Mouse (Mus musculus) layer of hippocampus, postnatal 25 days (tissue): ENCODE results near the gene Zscan2. TPM values are rescaled to one million over a fixed set of nuclear protein-coding genes. Genes with fewer than 3 reads are reported as not detected.
"Not testable (repeated sequence)": the region's sequence is repeated elsewhere in the genome, so short reads cannot be mapped to it uniquely, and the experiment has no call there.

Source experiments
- DNase-seq, 2 experiments: peaks; one replicate each; pipeline ENCODE4 v3.0.0; 2022; ENCODE audit warnings: mixed read lengths in 2 of 2, low spot score in 1 of 2; ENCODE audit errors: extremely low spot score in 1 of 2
- total RNA-seq, 2 experiments: library from RNA; stranded (reverse); gene quantifications; 2 replicates each; pipeline ENCODE4 v1.2.3; 2021

The Zscan2 gene
- total RNA-seq = 10 to 100 TPM; 14.1 to 15.1 TPM

DNA sequence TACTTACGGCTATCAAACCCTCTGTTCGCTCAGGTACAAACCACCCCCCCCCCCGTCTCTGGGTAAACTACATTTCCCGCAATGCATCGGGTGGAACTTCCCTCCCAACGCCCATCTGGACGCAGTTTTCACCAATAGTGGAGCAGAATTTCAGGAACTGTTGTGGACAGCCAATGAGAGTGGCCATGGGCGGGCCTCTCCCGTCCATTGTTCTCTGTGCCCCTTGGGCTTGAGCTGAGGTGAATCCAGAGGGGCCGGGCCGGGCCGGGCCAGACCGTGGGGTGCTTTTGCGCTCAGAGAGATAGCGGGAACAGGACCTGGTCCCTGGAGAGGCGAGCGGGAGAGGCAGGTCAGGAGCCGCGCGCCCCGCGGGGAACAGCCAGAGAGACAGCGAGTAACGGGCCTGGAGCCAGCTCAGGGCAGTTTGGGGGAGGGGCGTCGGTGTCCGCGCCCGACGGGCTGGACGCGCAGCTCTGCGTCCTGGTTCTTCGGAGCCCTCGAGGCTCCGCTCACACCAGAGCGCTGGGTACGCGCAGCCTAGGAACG, at the start of gene Zscan2:
Gene Zscan2 (plus strand): TSS at position 192 of the 546 bp plus-strand sequence.
- peak; percentile 67 to 84 for DNase-seq

DNA sequence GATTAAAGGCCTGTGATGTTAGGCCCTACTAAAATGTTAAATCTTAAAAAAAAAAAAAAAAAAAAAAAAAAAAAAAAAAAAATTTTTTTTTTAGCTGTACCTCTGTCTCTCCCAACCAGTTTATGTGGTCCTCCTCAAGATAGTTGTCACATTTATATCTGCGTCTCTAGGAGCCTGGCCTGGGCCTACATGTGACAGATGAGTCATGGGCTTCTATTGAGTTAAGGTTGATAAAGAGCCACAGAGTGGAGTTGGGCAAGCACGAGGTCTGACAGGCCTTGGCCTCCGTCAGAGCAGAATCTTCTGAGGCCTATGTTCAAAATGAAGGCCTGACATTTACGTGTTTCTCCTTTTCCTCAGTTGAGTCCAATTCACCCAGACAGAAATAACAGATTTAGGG, 47.3 kb upstream of the Zscan2 start:
- DNase-seq = no peak

DNA sequence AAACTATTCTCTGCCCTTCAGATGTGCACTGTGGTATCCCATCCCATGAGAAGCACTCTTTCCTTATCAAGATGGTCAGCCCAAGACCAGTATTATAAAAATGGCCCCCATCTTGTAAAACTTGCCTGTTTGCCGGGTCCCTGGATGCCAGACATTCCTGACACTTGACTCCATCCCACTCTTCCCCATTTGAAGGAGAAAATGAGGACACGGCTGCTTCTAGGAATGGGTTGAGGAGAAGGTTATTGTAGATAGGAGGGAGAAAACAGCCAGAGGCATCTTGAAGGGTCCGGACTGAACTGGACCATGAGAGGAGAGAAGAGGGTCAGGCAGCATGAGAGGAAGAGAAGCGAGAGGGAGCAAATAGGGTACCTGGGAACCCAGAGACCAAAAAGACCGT, 44.1 kb upstream of the Zscan2 start:
- no peak for DNase-seq

DNA sequence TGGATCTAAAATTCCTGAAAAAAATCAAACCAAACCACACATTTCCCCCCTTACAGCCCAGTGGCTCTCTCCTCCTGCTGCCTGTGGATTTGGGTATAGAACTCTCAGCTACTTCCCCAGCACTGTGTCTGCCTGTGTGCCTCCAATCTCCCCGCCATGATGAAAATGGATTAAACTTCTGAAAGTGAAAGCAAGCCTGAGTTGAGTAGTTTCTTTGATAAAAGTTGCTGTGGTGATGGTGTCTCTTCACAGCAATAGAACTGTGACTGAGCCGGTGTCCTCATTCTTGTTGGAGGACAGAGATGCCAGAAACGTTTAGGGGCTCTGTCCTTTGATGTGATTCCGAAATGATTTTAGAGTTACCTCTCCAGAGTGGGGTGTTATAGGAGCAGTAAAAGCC, 39.9 kb upstream of the Zscan2 start:
- no peak for DNase-seq

DNA sequence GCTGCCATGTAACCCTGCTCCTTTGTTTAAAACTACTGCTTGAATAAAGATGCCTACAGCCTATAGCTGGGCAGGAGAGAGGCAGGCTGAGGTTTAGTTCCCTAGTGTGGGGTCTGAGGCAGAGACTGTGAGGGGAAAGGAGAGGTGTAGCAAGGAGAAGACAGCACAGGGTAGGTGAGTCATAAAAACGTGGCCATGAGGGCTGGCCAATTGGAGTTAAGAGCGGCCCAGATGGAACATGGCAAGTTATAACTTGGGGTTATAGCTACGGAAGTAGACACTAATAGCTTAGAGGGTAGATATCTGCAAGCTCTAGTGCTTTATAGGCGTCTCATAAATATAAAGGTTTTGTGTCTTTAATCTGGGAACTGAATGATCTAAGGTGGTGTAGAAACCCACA, 37.5 kb upstream of the Zscan2 start:
- DNase-seq = no peak

DNA sequence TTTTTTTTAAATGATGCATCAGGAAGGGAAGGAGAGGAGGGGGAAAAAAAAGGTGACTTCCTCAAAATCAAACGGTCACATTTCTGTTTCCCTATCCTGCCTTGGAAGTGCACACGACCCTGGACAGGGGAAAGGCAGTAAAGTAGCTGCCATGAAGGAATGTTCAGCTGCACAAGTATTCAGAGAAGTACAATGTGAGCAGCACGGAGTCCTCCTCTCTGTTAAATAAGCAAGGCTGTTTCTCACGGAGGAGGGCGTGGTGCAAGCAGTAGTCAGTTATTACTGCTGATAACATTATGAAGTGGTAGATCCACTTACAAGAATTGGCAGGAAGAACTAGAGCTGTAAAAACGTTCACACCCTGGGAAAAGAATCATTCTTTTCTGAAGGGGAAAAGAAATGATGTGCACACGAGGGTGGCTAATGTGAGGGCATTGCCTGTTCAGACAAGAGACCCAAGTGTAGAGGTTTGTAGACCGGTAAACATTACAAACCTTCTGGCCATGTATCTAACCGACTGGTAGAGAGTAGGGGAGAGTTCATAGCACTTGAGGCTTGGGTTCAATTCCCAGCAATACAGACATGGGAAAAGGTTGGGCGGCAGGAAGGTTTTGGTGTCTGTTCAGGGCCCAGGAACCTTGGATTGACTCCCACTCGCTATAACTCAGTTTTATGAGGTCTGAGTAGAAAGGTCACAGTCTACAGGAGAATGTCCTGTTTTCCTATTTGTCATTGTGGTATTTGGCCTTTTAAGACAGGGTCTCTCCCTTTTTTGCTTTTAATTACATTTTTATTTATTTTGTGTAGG, 36.6 kb upstream of the Zscan2 start:
- no peak for DNase-seq

DNA sequence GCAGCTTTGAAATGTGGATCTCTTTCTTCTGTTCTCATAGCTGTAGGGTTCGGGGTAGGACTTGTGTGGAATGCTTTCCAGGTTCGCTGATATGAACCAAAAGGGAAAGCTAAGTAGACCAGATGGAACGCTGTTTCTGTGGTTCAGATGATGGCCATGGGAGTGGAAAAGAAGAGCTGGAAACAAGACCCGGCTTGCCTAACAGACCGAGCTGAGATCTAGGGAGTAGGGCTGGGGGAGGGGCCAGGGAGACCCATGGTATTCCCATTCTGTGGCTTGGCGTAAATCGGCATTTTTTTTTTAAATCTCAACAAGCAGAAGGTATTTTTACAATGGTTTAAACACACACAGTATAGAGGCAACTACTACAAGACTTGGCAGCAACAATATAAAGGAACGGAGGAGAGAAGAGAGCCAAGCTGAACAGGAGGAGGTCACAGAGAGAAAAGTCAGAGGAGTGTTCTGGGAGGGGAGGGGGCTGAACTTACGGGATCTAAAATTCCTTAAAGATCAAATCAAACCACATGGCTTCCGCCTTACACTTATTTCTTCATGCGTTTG, 34.8 kb upstream of the Zscan2 start, which contains the start of gene Iqgap1:
Gene Iqgap1 (minus strand): TSS at position 132 of the 561 bp plus-strand sequence.
- DNase-seq = no peak

DNA sequence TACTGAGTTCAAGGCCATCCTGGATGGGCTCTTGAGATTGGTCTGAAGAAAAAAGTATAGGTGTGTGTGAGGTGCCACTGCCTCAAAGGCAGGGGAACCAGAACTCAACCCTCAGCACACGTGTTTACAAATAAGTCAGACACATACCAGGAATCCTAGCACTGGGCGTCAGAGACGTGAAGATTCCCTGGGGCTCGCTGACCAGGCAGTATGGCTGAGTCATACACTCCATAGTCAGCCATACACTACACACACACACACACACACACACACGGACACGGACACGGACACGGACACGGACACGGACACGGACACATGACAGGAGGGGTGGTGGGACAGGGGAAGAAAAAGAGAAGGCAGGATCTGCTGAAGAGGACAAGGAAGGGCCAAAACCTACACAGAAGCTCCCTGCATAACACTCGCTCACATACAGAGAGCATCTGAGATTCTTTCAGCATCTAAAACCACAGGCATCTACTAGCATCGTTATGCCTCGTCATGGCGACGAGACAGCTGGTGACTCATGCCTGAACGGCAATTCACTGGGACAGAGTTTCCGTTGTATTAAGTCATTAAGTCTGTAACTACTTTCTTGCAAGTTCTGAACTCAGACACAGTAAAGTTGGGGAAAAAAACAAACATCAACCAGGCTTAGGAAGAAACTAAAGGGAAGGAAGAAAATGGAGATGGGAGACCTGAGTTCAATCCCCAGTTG, 32.4 kb upstream of the Zscan2 start:
- no peak for DNase-seq

DNA sequence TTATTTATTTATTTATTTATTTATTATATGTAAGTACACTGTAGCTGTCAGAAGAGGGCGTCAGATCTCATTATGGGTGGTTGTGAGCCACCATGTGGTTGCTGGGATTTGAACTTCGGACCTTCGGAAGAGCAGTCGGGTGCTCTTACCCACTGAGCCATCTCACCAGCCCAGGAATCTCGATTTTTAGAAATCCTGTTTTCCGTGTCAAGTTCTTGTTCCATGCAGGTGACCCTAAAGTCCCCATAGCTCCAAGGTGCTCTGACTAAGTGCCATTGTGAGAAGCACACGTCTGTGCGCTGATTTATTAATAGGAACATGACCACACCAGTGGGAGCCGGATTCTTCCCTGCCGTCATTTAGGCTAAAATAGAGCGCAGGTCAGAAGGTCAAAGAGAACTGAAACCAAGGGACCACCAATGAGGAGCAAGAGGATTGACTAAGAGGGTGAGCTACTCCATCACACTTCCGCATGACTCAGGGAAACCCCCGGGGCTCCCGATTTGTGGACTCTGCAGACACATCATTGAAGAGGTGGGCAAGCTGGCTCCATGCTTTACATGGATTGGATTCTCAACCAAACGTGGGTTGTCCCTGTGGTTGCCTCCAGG, 30.4 kb upstream of the Zscan2 start:
- DNase-seq = no peak

DNA sequence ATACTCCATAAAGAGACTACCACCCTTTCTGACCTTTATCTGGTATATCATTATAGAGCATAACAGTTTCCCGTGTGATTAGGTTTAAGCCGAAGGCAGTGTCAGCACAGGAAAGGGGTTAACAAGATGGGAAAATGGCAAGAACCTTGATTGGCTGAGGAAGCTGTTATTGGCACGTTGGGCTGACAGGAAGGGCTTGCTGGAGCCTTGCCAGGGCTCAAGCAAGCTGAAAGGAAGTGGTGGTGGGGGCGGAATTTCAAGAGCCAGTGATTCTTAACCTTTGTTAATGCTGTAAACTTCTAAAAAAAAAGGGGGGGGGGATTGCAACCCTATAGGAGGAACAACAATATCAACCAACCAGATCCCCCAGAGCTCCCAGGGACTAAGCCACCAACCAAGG, 28.5 kb upstream of the Zscan2 start:
- DNase-seq = no peak

DNA sequence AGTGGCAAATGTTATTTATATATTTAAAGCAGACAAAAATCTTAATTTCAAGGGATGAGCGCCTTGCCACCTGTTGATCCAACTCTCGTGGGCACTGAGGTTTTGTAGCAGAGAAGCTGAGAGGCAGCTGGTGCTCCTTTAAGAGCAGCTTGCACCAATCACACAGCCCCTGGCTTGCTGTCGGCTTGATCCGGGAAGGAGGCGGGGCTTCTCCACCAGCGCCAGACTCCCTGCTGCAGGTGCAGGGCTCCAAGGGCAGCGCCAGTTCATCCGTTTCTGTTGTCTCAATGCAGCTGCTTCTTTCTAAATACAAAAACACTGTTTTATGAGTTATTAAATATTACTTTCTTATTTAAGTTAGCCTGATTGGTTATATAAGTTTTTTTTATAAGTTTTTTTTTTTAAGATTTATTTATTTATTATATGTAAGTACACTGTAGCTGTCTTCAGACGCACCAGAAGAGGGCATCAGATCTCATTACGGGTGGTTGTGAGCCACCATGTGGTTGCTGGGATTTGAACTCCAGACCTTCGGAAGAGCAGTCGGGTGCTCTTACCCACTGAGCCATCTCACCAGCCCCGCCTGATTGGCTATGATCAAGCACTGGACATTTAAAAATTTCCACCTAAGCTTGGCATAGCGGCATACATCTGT, 27.6 kb upstream of the Zscan2 start:
- DNase-seq = not testable (repeated sequence)

DNA sequence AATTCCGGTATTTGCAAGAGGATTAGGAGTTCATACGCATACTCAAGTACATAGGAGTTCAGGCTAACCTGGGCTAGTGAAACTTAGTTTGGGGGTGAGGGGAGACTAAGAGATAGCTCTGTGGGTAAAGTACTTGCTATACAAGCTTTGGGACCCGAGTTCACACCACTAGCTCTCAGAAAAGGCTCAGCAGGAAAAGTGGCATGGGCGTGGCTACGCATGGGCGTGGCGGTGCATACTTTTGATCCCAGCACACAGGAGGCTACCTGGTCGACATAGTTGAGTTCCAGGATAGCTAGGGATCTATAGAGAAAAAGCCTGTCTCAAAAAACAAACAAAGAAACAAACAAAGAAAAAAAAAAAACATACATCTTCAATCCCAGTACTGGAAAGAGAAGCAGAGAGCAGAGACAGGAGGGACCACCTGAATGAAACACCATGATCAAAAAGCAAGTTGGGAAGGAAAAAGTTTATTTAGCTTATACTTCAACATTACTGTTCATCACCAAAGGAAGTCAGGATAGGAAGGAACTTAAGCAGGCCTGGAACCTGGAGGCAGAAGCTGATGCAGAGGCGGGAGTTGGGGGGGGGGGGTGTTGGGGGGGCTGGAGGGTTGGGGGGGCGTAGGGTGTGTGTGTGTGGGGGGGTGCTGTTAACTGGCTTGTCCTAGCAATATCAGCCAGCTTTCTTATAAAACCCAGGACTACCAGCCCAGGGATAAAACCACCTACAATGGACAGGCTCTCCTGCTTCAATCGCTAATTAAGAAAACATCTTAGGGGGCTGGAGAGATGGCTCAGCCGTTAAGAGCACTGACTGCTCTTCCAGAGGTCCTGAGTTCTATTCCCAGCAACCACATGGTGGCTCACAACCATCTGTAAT, 26.8 kb upstream of the Zscan2 start:
- DNase-seq = no peak

DNA sequence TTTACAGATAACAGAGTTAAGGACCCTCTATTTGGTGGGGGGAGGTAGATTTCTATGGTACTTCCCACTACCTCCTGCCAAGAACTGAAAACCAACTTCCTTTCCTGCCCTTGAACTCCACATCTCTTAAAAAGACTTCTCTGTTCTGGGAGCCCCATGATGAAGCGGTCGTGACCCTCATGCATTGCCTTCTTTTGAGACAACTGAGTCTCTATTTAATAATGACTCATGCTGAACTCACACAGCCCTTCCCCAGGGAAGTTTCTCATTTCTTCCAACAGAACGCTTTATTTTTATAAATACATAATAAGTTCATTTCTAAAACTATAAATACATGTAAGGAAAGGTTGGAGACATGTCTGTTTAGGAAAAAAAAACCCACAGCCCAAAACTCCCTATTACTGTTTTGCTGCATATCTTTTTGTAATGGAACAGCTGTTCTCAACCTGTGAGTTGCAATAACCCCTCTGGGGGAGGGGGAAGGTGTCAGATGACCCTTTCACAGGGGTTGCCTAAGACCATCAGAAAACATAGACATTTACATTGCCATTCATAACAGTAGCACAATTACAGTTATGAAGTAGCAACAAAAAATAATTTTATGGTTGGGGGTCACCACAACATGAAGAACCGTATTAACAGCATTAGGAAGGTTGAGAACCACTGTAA, 24.6 kb upstream of the Zscan2 start:
- no peak for DNase-seq

DNA sequence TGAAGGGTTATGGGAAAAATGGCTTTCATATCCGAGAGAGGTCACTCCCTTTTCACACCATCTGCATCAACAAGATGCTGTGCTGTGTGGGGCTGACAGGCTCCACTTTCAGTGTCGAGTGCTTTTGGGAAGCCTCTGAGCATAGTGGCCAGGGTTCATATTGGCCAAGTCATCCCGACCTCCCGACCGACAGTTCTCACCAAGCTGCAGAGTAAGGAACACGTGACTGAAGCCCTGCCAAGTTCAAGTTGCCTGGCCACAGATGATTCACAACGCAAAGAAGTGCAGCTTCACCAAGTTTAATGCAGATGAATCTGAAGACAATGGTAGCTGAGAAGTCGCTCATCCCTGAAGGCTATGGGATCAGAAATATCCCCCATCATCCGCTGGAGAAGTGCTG, 23.0 kb upstream of the Zscan2 start:
- no peak for DNase-seq

DNA sequence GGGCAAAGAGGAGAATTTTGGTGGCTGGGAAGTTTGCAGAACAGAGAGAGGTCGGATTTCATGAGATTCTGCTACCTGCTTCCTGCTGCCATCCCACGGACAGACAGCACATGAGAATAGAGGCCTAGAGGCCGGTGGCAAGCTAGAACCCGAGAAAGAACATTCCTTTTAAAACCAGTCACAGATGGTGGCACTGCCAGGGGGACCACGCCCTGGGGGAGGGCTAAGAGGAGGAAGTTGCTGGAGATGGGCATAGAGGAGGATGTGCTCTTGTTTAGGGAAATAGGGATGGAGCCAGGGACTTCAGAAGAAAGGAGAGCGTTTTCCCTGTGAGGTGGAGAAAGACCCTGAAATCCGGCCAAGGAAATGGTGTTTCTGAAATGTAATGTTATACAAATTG, 22.5 kb upstream of the Zscan2 start:
- no peak for DNase-seq

DNA sequence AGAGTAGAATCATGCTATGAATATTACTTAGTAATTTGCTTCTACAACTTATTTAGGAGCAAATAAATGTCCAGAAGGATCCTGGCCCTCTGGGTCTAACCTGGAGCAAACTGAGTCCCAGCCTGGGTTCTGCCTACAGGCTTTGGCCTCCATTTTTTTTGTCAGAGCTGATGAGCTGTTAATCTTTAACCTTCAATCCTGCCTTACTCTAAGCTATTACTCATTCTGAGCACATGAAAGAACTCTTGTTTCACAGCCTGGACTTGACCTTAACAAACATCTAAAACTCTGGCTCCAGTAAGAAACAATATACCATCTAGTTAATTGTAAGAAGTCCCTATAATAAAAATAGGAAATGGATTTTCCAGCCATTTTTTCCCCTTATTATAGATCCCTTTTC, 21.0 kb upstream of the Zscan2 start:
- no peak for DNase-seq

DNA sequence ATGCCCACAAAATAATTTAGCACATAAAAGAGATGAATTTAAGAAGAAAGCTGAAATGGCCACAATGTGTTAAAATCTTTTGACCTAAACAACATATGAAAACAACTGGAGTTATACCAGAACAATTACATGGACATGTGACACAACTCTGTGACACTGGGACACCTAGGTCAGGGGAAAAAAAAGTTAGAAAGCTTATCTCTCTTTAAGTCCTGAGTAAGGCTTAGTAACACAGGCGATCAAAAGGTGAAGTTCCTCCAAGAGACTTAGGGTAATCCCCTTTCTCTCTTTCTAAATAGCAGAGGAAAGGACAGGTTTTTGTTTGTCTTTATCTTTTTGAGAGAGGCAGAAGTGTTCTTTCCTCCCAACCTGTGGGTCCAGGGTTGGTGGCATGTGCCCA, 20.5 kb upstream of the Zscan2 start:
- no peak for DNase-seq

DNA sequence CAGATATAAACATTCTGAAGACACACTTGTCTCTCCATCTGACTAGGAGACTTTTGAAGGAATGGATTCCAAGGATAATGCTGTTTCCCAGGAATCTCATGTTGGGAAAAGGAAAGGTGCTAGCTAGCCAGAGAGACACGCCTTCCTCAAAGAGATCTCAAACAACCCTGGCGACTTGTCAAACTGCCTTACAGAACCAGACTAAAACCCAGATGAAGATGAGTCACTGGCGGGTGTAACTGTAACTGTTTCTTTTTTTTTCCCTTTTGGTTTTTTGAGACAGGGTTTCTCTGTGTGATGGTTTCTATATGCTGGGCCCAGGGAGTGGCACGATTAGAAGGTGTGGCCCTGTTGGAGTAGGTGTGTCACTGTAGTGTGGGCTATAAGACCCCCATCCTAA, 19.8 kb upstream of the Zscan2 start:
- DNase-seq = no peak

DNA sequence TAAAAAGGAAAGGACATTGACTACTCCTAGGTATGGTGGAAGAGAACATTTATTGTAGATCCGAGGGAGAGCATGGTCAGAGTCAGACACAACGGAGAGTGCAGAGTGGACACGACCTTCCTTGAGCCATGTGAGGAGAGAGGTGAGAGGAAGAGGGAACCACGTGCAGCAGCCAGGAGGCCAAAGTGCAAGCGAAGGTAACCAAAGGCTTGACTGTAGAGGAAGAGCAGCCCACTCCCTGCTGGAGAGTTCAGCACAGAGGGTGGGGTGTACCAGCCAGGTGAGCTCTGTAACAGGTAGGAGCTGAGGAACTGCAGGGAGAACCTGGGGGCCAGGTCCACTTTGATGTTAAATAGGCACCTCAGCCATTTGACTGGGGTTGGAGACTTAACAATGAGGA, 18.6 kb upstream of the Zscan2 start:
- DNase-seq = no peak
